Mouse (Mus musculus): ENCODE results near the gene Vmn2r29.
"Not testable (repeated sequence)": the region's sequence is repeated elsewhere in the genome, so short reads cannot be mapped to it uniquely, and the experiment has no call there.

Gene Vmn2r29

GRCm38 (mm10) chr7:7247228-7247627, at the start of gene Vmn2r29:
Vmn2r29 (minus strand) TSS chr7:7247328.
- DNase-seq (ENCODE audit: low read depth, low spot score): not testable (repeated sequence)

- DNase-seq (ENCODE audit: low read depth, low spot score): peak; percentile 64
Measured at GRCm38 (mm10) chr7:7295595-7295994, 48.5 kb upstream of the Vmn2r29 start.

GRCm38 (mm10) chr7:7281383-7281782, 34.3 kb upstream of the Vmn2r29 start:
- DNase-seq (ENCODE audit: low read depth, low spot score): no peak

- DNase-seq (ENCODE audit: low read depth, low spot score): peak; percentile 61
Measured at GRCm38 (mm10) chr7:7277966-7278567, 30.9 kb upstream of the Vmn2r29 start, which contains the start of gene Gm45844. Gm45844 (minus strand) TSS chr7:7278289.

GRCm38 (mm10) chr7:7277556-7277955, 30.4 kb upstream of the Vmn2r29 start:
- peak; percentile 16 for DNase-seq (ENCODE audit: low read depth, low spot score)

- peak; percentile 45 for DNase-seq (ENCODE audit: low read depth, low spot score)
Measured at GRCm38 (mm10) chr7:7209313-7210151, 37.6 kb downstream of the Vmn2r29 start, which contains the start of gene Zfp772. Zfp772 (minus strand) TSS chr7:7209998.

- peak; percentile 87 for DNase-seq (ENCODE audit: low read depth, low spot score)
Measured at GRCm38 (mm10) chr7:7188191-7188942, 58.8 kb downstream of the Vmn2r29 start.

GRCm38 (mm10) chr7:7187417-7188190, 59.5 kb downstream of the Vmn2r29 start:
- no peak for DNase-seq (ENCODE audit: low read depth, low spot score)

- DNase-seq (ENCODE audit: low read depth, low spot score): no peak
Measured at GRCm38 (mm10) chr7:7185897-7186296, 61.2 kb downstream of the Vmn2r29 start.

Measured in R1 (cell line).